Mouse (Mus musculus) kidney, postnatal 0 days (tissue): ENCODE data around the gene Obp2a. TPM values are rescaled to one million over a fixed set of nuclear protein-coding genes. Genes with fewer than 3 reads are reported as not detected.

Experiments
- ATAC-seq: fragments of 200-750 bp; cut with Nextera tagmentation; replicated peaks from 2 replicates; pipeline ENCODE4 v1.8.0; 2017; ENCODE audit warnings: low read depth, moderate number of reproducible peaks, moderate TSS enrichment, moderate library complexity; ENCODE audit not compliant: low FRiP score
- DNase-seq: peaks from one replicate; pipeline ENCODE4 v3.0.0-alpha.2; 2016; ENCODE audit warnings: low spot score
- H3K27ac ChIP-seq: fragments of 300-500 bp; sonication (generic); 2 replicates; pipeline ENCODE4 v1.5.1; 2014; ENCODE audit warnings: mild to moderate bottlenecking
- H3K27me3 ChIP-seq: fragments of 300-500 bp; sonication (generic); 2 replicates; pipeline ENCODE4 v1.6.1; 2014; ENCODE audit warnings: low read length, mixed read lengths; ENCODE audit not compliant: insufficient read depth
- H3K36me3 ChIP-seq: fragments of 300-500 bp; sonication (generic); 2 replicates; pipeline ENCODE4 v1.6.1; 2014; ENCODE audit warnings: low read length, mixed read lengths; ENCODE audit not compliant: insufficient read depth
- H3K4me1 ChIP-seq: fragments of 300-500 bp; sonication (generic); replicated peaks from 2 replicates; pipeline ENCODE4 v1.6.1; 2014; ENCODE audit warnings: antibody characterized with exemption, low read length, mixed read lengths; ENCODE audit not compliant: insufficient read depth
- H3K4me2 ChIP-seq: fragments of 300-500 bp; sonication (generic); 2 replicates; pipeline ENCODE4 v1.6.1; 2014; ENCODE audit warnings: mild to moderate bottlenecking, low read length, moderate library complexity, mixed read lengths
- H3K4me3 ChIP-seq: fragments of 300-500 bp; sonication (generic); replicated peaks from 2 replicates; pipeline ENCODE4 v1.5.1; 2014; ENCODE audit warnings: low read depth, low read length
- H3K9ac ChIP-seq: fragments of 300-500 bp; sonication (generic); 2 replicates; pipeline ENCODE4 v1.6.1; 2014; ENCODE audit warnings: low read depth, low read length
- H3K9me3 ChIP-seq: fragments of 300-500 bp; sonication (generic); replicated peaks from 2 replicates; pipeline ENCODE4 v1.6.1; 2016; ENCODE audit warnings: low read length, inconsistent platforms, mixed read lengths
- CTCF ChIP-seq: IDR thresholded peaks from 2 replicates; pipeline ENCODE4 v1.5.1; 2016; ENCODE audit warnings: antibody characterized with exemption, low read depth, mild to moderate bottlenecking, moderate library complexity
- WGBS: fragments of 180-500 bp; shearing (Covaris S2); extraction: QIAGEN DNeasy Blood & Tissue Kit; methylation state at CpG from one replicate; pipeline ENCODE4 v1.1.7; 2014; 5-methylcytosine and 5-hydroxymethylcytosine counted together
- polyA plus RNA-seq: library from polyadenylated mRNA; unstranded; fragments of >200 nt; fragmentation: Nextera tagmentation; extraction: Ambion mirVana; gene quantifications from 2 replicates; pipeline ENCODE4 v1.2.1, GENCODE M21; 2015

Obp2a gene
- polyA plus RNA-seq, 1 experiment from 2014 or later, result 0.37 TPM

GRCm38 (mm10) chr2:25686941-25687340 lies 12.9 kb upstream of the Obp2a start:
- no peak overlapping the region for H3K4me3 ChIP-seq
- no peak; the same call in 1 of the 2 replicates for TF ChIP-seq CTCF
- no peaks in the 10 kb centered on the region for H3K4me1 ChIP-seq
- WGBS, result 74% methylated on average over 4 of the region's 4 CpGs
- no peaks in the 10 kb centered on the region for H3K36me3 ChIP-seq
- no peak overlapping the region for H3K27ac ChIP-seq
- H3K27me3 ChIP-seq, result no peaks in the 10 kb centered on the region
- no peak for ATAC-seq
- no peak overlapping the region for H3K4me2 ChIP-seq
- DNase-seq, result no peak
- H3K9me3 ChIP-seq, result no peaks in the 10 kb centered on the region
- H3K9ac ChIP-seq, result no peak overlapping the region

- no peaks in the 10 kb centered on the region for H3K36me3 ChIP-seq
- H3K4me1 ChIP-seq, result no peaks in the 10 kb centered on the region; the same call in 1 of the 2 replicates
- TF ChIP-seq CTCF, result peak; percentile 81
- H3K9ac ChIP-seq, result no peak overlapping the region
- H3K4me2 ChIP-seq, result no peak overlapping the region
- H3K4me3 ChIP-seq, result no peak overlapping the region
- H3K27ac ChIP-seq, result no peak overlapping the region
- peak; percentile 76 for DNase-seq
- H3K27me3 ChIP-seq, result no peaks in the 10 kb centered on the region
- ATAC-seq, result no peak
- H3K9me3 ChIP-seq, result no peaks in the 10 kb centered on the region
Measured at GRCm38 (mm10) chr2:25694605-25695004, 5.2 kb upstream of the Obp2a start.

- DNase-seq (no peak), ATAC-seq (no peak)
- Histone ChIP-seq H3K36me3 (no peaks in the 10 kb centered on the region), H3K27ac (no peak overlapping the region), H3K9me3 (no peaks in the 10 kb centered on the region), H3K4me3 (no peak overlapping the region), H3K27me3 (no peaks in the 10 kb centered on the region), H3K4me1 (no peaks in the 10 kb centered on the region; the same call in 1 of the 2 replicates), H3K4me2 (no peak overlapping the region), H3K9ac (no peak overlapping the region)
- TF ChIP-seq CTCF, result no peak
- 21% methylated on average over 4 of the region's 4 CpGs for WGBS
Measured at GRCm38 (mm10) chr2:25696951-25697350, 2.9 kb upstream of the Obp2a start.

- ATAC-seq (no peak), DNase-seq (no peak)
- Histone ChIP-seq H3K27ac (no peak overlapping the region), H3K4me3 (no peak overlapping the region), H3K9me3 (no peaks in the 10 kb centered on the region), H3K4me2 (no peak overlapping the region), H3K4me1 (no peaks in the 10 kb centered on the region; the same call in 1 of the 2 replicates), H3K36me3 (no peaks in the 10 kb centered on the region), H3K9ac (no peak overlapping the region), H3K27me3 (no peaks in the 10 kb centered on the region)
- WGBS, result 72% methylated on average over 2 of the region's 2 CpGs
- TF ChIP-seq CTCF, result no peak
Measured at GRCm38 (mm10) chr2:25698696-25699095, 1.1 kb upstream of the Obp2a start.

- H3K4me1 ChIP-seq, result no peaks in the 10 kb centered on the region; the same call in 1 of the 2 replicates
- TF ChIP-seq CTCF, result no peak
- H3K9ac ChIP-seq, result no peak overlapping the region
- no peak overlapping the region for H3K4me3 ChIP-seq
- no peaks in the 10 kb centered on the region for H3K27me3 ChIP-seq
- DNase-seq (no peak), ATAC-seq (no peak)
- no peaks in the 10 kb centered on the region for H3K36me3 ChIP-seq
- H3K27ac ChIP-seq, result no peak overlapping the region
- H3K9me3 ChIP-seq, result no peaks in the 10 kb centered on the region
- WGBS, result 84% methylated on average over 5 of the region's 5 CpGs
- no peak overlapping the region for H3K4me2 ChIP-seq
Measured at GRCm38 (mm10) chr2:25701001-25701400, 1.2 kb downstream of the Obp2a start.

GRCm38 (mm10) chr2:25703706-25704105 lies 3.9 kb downstream of the Obp2a start:
- no peak for ATAC-seq

More at GRCm38 (mm10) chr2:25703706-25704105, 3.9 kb downstream of the Obp2a start:
- no peaks in the 10 kb centered on the region for H3K27me3 ChIP-seq
- H3K36me3 ChIP-seq, result no peaks in the 10 kb centered on the region
- no peak overlapping the region for H3K4me2 ChIP-seq
- no peak overlapping the region for H3K9ac ChIP-seq
- no peak for DNase-seq
- 67% methylated on average over 4 of the region's 4 CpGs for WGBS
- no peak overlapping the region for H3K27ac ChIP-seq
- no peak for TF ChIP-seq CTCF
- no peaks in the 10 kb centered on the region for H3K9me3 ChIP-seq
- 0 out of 2 replicates have a peak, but pooled peaks cover 7% of the 10 kb centered on the region for H3K4me1 ChIP-seq
- H3K4me3 ChIP-seq, result no peak overlapping the region
